Mouse (Mus musculus) neutrophil, adult 83 days (primary cell): ENCODE results near the gene Btbd35f6. TPM values are rescaled to one million over a fixed set of nuclear protein-coding genes. Genes with fewer than 3 reads are reported as not detected.

Experiments
- total RNA-seq, 2 experiments: library from RNA; stranded (reverse); gene quantifications; one replicate each; pipeline ENCODE4 v1.2.4; 2023

Gene Btbd35f6
- total RNA-seq, result not detected

DNA sequence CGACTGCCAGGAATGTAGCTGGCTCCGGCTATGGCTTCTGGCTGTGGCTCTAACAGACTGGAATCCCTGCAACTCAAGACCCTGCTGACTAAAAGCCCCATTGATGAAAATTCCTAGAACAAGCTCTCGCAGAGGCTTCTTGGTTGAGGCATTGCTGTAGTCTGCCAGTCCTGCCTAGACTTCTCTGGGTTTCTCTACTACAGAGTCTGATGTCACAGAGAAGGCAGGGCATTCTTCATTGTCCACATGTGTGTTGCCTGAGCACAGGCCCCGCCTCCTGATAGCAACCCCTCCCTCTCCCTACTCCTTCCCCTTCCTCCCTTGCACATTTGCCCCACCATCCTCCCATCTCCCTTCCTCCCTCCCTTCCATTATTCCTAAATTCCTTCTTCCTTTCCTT, at the start of gene Btbd35f6:
Gene Btbd35f6 (minus strand): TSS at position 101 of the 400 bp plus-strand sequence.

DNA sequence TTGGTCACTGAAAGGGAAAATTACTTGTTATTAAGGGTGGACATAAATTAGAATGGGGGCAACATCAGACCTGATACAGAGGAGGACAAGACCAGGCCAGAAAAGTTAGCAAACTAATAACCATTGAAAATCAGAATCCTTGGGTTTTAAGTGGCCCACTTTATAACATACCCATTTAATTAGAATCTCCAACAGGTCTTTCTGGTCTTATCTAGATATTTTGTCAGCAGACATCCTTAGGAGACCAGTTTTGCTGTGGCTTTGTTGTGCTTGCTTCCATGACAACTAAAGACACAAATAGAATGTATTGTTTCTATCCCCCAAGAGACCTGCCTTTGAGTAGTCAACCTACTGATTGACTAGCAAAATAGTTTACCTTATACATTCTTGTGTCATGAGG, 30.4 kb upstream of the Btbd35f6 start, which contains the start of gene Gm21870:
Gene Gm21870 (minus strand): TSS at position 101 of the 400 bp plus-strand sequence.

Other genes with a start within 250 kb of the Btbd35f6 start
- not detected for gene Gm21870, start 30.3 kb upstream of the Btbd35f6 start, total RNA-seq
- not detected for gene Btbd35f9, start 205.0 kb upstream of the Btbd35f6 start, total RNA-seq